Mouse (Mus musculus): Measurements from ENCODE around the gene Olfr99. TPM values are rescaled to one million over a fixed set of nuclear protein-coding genes. Genes with fewer than 3 reads are reported as not detected.
"Not testable (repeated sequence)": the region's sequence is repeated elsewhere in the genome, so short reads cannot be mapped to it uniquely, and the experiment has no call there.

The Olfr99 gene
- 1 to 10 TPM; 2.7 to 7.2 (median 5.0) TPM for polyA plus RNA-seq (2017; shearing (Covaris generic))

DNA sequence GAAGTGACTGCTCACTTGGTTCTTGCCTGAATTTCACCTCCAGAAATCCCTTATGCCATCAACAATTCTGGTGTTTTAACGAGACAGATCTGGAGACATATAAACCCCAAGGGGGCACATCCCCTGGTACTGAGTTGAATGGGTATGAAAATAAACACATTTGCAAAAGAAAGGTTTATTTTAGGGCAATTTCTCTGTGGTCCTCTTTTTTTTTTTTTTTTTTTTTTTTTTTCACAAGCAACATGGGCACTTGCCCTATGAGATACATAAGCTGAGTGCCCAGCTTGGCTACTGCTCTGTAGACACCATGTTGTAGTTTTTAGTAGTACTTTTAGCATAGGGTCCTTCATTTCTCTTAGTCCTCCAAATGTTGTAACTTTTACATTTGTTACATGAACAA is at the start of gene Olfr99:
Olfr99 (minus strand) TSS at position 101 of the 400 bp plus-strand sequence.
- ATAC-seq: no peak

DNA sequence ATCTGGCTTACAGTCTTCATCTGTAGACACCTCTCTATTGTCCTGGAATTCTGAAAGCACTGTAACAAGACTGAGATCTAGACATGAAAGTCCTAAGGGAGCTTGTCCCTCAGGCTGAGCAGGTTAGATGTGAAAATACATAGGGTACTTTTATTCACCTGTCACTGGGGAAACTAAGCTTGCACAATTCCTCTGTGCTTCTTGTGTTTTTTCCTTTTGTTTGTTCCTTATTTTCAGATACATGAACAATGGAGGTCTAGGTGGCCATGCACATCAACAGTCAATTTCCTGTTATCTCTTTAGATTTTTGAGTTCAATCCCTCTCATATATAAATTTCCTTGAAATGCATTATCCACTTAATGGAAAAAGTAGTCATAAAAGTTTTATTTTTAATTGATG is 33.7 kb upstream of the Olfr99 start, which contains the start of gene Olfr102:
Olfr102 (minus strand) TSS at position 101 of the 400 bp plus-strand sequence.
- ATAC-seq: no peak

DNA sequence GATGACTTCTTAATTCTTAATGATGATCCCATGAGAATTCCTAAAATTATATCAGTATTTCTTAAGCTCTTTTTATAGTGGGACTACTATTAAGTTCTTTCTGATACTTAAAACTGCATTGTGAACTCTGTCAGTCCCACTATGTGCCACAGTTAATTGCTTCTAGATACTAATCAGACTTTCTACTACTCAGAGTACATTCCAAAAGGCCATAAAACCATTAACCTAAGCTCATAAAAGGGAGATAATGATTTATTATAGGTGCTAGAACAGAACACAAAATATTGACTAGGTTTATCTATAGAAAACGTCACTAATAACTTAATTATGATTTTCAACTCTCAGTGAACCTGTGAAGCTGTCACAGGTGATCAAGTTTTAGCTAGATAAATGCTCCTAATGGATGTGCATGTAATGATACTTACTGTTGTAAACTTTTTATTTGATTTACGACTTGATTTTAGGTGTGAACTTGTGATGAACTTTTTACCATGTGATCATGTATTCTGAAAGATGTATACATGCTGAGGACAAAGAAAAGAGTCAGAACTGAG is 27.0 kb upstream of the Olfr99 start:
- ATAC-seq: no peak

DNA sequence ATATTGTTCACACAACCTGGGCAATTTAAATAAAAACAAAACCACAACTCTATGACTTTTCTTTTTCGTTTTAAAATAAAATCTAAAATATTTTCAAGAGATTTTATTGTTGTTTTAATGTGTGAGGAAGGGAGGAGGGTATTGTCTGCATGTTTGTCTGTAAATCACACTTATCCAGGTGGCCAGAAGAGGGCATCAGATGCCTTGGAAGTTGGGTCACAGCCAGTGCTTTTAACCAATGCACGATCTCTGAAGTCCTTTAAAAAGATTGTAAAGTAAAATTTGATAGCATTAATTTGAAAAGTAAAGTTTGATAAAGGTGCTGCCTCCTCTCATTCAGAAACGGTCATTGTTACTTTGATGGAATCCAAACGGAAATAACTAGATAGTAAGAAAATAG is 25.2 kb upstream of the Olfr99 start:
- ATAC-seq: no peak

DNA sequence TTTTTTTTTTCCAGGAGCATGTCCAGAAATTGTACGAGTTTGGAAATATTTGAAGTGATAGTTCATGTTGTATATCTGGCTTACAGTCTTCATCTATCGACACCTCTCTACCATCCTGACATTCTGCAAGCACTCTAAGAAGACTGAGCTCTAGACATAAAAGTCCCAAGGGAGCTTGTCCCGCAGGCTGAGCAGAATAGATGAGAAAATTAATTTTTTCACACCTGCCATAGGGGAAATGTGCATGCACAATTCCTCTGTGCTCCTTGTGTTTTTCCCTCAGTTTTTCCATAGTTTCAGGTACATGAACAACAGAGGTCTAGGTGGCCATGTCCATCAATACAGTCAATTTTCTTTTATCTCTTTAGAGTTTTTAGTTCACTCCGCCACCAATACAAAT is 21.0 kb upstream of the Olfr99 start, which contains the start of gene Olfr101:
Olfr101 (minus strand) TSS at position 101 of the 400 bp plus-strand sequence.
- ATAC-seq: no peak

DNA sequence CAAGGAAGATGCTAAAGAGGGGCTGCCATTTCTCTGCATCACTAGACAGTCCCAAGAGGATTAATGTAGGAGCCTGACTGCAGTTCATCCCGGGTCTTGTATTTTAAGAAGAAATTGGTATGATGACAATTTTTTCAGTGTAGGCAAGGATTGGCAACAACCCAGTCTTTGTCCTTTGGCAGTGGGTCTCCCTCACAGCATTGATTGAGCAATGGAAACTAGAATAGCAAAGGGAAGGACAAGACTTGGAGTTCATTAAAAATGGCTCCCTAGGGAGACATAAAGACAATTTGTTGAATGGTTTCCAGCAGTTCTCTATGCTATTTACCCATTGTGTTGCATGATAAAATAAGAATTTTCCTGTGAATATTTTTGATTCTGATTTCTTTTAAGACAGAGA is 2.9 kb downstream of the Olfr99 start:
- no peak for ATAC-seq

DNA sequence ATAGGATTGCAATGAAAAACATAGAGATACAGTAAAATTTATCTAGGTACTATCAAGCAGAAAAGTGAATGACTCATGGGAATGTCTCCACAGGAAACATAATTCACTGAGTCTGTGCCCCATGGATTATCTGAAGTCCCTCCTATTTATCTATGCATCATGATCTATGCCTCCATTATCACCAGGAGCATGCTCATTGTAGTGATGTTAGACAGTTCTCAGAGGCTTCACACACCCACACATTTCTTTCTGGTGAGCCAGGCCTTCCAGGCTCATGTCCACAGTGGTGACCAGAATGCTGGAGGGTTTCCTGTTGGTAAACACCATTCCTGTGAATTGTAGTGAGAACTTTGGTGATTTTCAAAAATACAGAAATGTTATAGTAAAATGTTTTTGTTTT is 6.7 kb downstream of the Olfr99 start:
- no peak for ATAC-seq

DNA sequence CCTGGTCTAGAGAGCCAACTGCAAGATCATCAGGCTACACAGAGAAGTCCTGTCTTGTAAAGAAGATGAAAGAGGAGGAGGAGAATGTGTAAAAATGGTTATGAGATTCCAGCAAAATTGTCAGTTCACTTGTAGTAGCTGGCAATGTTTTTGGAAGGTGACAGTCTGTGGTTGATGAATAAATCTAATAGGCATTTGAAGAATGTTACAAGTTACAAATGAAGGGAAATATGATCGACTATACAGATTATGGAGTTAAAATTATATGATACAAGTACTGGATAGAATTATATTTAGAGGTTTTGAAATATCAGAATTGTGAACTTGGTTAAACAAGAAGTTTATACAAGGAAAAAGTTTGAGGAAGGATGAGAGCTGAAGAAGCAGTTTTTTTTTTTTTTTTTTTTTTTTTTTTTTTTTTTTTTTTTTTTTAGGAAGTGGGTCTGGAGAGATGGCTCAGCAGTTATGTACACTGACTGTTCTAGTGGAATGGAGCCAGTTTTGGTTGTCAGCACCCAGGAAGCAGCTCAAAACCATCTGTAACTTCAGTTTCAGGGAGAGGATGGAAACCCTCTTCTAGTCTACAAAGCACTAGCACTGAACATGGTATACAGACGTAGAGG is 7.5 kb downstream of the Olfr99 start:
- ATAC-seq: no peak

DNA sequence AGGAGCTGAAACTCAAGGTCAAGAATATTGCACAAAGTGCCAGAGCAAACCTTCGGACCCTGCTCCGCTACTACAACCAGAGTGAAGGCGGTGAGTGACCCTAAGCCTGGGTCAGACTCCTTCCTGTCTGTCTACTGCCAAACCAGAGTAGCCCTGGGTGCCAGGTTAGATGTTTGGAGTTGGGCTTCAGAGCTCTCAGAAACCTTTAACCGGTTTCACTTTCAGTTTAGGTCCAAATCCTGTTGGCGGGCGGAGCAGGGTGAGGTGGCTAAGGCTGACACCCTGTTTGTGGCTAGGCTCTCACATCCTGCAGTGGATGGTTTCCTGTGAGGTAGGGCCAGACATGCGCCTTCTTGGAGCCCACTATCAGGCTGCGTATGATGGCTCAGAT is 12.6 kb downstream of the Olfr99 start:
- peak; percentile 85 for ATAC-seq

DNA sequence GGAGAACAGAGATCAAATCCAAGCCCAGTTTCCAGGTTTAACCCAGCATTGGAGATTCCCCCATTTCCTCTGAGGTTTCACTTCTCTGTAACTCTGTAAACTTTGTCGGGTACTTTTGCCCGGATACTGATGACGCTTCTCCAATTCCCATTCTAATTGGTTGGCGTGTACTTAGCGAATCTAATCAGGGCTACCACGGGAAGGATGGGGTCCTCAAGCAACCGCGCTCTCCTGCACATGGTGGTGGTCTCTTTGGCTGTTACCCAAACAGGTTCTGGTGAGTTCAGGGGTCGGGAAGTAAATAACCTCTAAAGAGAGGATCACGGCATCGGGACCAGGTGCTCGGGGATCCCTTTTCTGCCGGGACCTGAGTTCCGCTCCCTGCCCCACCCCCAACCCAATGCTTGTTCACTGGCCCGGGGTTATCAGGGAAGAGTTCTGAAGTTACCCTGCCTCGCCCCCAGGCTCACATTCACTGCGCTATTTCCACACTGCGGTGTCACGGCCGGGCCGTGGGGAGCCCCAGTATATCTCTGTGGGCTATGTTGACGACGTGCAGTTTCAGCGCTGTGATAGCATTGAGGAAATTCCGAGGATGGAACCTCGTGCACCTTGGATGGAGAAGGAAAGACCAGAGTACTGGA is 13.1 kb downstream of the Olfr99 start, which contains the start of gene H2-M3:
H2-M3 (plus strand) TSS at position 163 of the 644 bp plus-strand sequence.
- ATAC-seq: peak; percentile 87

DNA sequence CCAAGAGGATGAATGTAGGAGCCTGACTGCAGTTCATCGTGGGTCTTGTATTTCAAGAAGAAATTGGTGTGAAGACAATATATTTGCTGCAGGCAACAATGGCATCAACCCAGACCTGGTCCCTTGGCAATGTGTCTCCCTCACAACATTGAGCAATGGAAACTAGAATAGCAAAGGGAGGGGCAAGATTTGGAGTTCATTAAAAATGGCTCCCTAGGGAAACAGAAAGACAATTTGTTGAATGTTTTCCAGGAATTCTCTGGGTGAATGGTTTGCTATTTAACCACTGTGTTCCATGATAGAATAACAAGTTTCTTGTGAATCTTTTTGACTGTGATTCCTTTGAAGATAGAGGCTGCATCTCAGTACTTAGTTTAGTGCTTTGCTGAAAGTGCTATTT is 19.6 kb downstream of the Olfr99 start, which contains the start of gene Olfr98:
Olfr98 (minus strand) TSS at position 124 of the 400 bp plus-strand sequence.
- ATAC-seq: no peak

DNA sequence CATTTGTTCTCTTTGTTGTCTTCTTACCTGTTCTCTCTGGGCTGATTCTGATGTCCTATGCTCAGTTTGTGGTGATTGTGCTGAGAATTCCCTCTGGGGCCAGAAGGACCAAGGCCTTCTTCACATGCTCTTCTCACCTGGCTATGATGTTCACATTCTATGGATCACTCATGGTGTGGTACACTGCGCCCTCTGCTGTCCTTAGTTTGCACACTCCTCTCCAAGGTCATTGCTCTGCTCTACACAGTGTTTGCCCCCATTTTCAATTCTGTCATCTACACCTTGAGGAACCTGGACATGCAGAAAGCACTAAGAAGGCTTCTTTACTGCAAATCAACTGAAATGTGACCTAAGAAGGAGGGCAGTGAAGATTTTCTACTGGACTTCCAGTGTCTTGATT is 32.7 kb downstream of the Olfr99 start:
- ATAC-seq: peak; percentile 44

DNA sequence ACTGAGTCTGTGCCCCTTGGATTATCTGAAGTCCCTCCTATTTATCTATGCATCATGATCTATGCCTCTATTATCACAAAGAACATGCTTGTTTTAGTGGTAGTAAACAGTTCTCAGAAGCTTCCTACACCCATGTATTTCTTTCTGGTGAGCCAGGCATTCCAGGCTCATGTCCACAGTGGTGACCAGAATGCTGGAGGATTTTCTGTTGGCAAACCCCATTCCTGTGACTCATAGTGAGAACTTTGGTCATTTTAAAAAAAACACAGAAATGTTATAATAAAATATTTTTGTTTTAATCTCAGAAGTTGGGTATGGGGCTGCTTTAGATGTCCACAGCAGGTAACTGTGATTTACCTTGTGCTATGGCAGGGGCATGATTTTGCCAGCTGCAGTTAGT is 33.8 kb downstream of the Olfr99 start:
- no peak for ATAC-seq

DNA sequence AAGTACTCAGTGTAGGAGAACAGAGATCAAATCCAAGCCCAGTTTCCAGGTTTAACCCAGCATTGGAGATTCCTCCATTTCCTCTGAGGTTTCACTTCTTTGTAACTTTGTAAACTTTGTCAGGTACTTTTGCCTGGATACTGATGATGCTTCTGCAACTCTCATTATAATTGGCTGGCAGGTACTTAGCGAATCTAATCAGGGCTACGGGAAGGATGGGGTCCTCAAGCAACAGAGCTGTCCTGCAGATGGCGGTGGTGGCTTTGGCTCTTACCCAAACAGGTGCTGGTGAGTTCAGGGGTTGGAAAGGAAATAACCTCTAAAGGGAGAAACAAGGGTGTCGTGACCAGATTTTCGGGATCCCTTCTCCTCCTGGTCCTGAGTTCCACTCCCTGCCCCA is 36.5 kb downstream of the Olfr99 start:
- peak; percentile 100 for ATAC-seq

DNA sequence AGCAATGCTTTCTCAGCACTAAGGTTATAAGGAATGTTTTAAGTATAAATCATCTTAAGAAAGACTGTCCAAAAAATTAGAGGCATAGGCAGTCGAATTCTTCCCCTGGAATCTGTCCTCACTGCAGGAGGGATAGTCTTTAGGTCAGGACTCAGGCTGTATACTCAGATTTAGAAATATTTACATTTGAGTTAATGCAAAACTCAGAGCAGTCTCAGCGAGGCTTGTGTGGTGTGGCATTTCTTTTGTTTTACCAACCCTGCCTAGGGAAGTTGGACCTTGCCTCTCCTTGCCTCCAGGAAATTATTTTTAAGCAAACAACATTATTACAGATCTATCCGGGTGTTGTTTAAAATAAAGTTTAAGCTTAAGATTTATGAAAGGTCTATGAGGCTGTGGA is 41.1 kb downstream of the Olfr99 start:
- no peak for ATAC-seq

DNA sequence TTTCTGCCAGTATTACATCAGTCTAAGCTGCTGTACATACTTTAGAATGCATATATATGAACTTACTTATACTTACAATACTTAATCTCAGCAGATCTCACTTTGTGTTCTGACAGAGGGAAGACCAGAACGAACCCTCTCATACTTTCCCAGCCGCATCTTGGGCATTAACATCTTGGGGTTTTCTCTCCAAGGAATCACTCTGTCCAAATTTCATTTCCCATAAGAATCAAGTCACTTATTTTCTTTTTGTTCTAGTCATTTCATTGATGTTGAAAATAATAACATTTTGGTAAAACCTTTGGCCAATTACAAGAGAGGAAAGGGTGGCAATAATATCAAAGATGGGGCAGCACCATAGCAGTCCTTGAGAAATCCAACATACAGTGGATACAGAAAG is 46.0 kb downstream of the Olfr99 start, which contains the start of gene Olfr97:
Olfr97 (minus strand) TSS at position 101 of the 400 bp plus-strand sequence.
- not testable (repeated sequence) for ATAC-seq

Other genes with a start within 250 kb of the Olfr99 start
- gene Gabbr1, start 237.5 kb downstream of the Olfr99 start, polyA plus RNA-seq (2017; shearing (Covaris generic)): 1 to 10 TPM; 4.1 to 8.0 (median 7.4) TPM
- gene Olfr90, start 195.0 kb downstream of the Olfr99 start, polyA plus RNA-seq (2017; shearing (Covaris generic)): under 1 TPM in 2 of 3 experiments, not detected in 1; 0.16 to 0.20 TPM
- gene Olfr91, start 185.2 kb downstream of the Olfr99 start, polyA plus RNA-seq (2017; shearing (Covaris generic)): under 1 TPM in 1 of 3 experiments, not detected in 2; 0.15 TPM
- gene Olfr92, start 163.4 kb downstream of the Olfr99 start, polyA plus RNA-seq (2017; shearing (Covaris generic)): not detected
- gene Olfr93, start 122.0 kb downstream of the Olfr99 start, polyA plus RNA-seq (2017; shearing (Covaris generic)): not detected
- 1 to 10 TPM in 1 of 3 experiments, under 1 TPM in 1, not detected in 1; 0.62 to 1.6 TPM for gene Ubd, start 89.6 kb downstream of the Olfr99 start, polyA plus RNA-seq (2017; shearing (Covaris generic))
- gene Olfr94, start 82.5 kb downstream of the Olfr99 start, polyA plus RNA-seq (2017; shearing (Covaris generic)): not detected
- gene Olfr95, start 70.3 kb downstream of the Olfr99 start, polyA plus RNA-seq (2017; shearing (Covaris generic)): not detected
- not detected for gene Olfr96, start 63.3 kb downstream of the Olfr99 start, polyA plus RNA-seq (2017; shearing (Covaris generic))
- not detected for gene Olfr97, start 46.1 kb downstream of the Olfr99 start, polyA plus RNA-seq (2017; shearing (Covaris generic))
- gene Olfr98, start 19.7 kb downstream of the Olfr99 start, polyA plus RNA-seq (2017; shearing (Covaris generic)): 1 to 10 TPM in 1 of 3 experiments, under 1 TPM in 2; 0.78 to 5.2 (median 0.99) TPM
- 100 to 1,000 TPM; 125 to 156 (median 125) TPM for gene H2-M3, start 13.2 kb downstream of the Olfr99 start, polyA plus RNA-seq (2017; shearing (Covaris generic))
- under 1 TPM in 2 of 3 experiments, not detected in 1; 0.13 to 0.45 TPM for gene Olfr101, start 20.9 kb upstream of the Olfr99 start, polyA plus RNA-seq (2017; shearing (Covaris generic))
- gene Olfr102, start 33.6 kb upstream of the Olfr99 start, polyA plus RNA-seq (2017; shearing (Covaris generic)): under 1 TPM in 2 of 3 experiments, not detected in 1; 0.13 to 0.20 TPM
- not detected for gene Olfr103, start 56.2 kb upstream of the Olfr99 start, polyA plus RNA-seq (2017; shearing (Covaris generic))
- gene Olfr104-ps, start 76.1 kb upstream of the Olfr99 start, polyA plus RNA-seq (2017; shearing (Covaris generic)): not detected
- not detected for gene Olfr105-ps, start 95.6 kb upstream of the Olfr99 start, polyA plus RNA-seq (2017; shearing (Covaris generic))
- gene Olfr106-ps, start 106.9 kb upstream of the Olfr99 start, polyA plus RNA-seq (2017; shearing (Covaris generic)): not detected
- gene Olfr107, start 115.8 kb upstream of the Olfr99 start, polyA plus RNA-seq (2017; shearing (Covaris generic)): under 1 TPM in 1 of 3 experiments, not detected in 2; 0.17 TPM
- not detected for gene Olfr108, start 162.0 kb upstream of the Olfr99 start, polyA plus RNA-seq (2017; shearing (Covaris generic))
- gene Olfr109, start 175.5 kb upstream of the Olfr99 start, polyA plus RNA-seq (2017; shearing (Covaris generic)): not detected
- gene H2-M2, start 200.1 kb upstream of the Olfr99 start, polyA plus RNA-seq (2017; shearing (Covaris generic)): under 1 TPM in 2 of 3 experiments, not detected in 1; 0.38 to 0.47 TPM
- not detected for gene Olfr110, start 209.0 kb upstream of the Olfr99 start, polyA plus RNA-seq (2017; shearing (Covaris generic))
- gene Olfr111, start 224.6 kb upstream of the Olfr99 start, polyA plus RNA-seq (2017; shearing (Covaris generic)): not detected